Mouse (Mus musculus) urinary bladder, adult 2 months (tissue): ENCODE measurements around the gene Ass1. TPM values are rescaled to one million over a fixed set of nuclear protein-coding genes. Genes with fewer than 3 reads are reported as not detected.

ENCODE experiments used
- DNase-seq: peaks from one replicate; pipeline ENCODE4 v3.0.0; 2022; ENCODE audit warnings: low spot score
- polyA plus RNA-seq: library from polyadenylated mRNA; depleted of rRNA; stranded (reverse); fragments of >200 nt; gene quantifications from 2 replicates; pipeline ENCODE4 v1.2.3, GENCODE M21; 2012

Ass1 gene
- polyA plus RNA-seq, 1 experiment = 34.7 TPM

DNA sequence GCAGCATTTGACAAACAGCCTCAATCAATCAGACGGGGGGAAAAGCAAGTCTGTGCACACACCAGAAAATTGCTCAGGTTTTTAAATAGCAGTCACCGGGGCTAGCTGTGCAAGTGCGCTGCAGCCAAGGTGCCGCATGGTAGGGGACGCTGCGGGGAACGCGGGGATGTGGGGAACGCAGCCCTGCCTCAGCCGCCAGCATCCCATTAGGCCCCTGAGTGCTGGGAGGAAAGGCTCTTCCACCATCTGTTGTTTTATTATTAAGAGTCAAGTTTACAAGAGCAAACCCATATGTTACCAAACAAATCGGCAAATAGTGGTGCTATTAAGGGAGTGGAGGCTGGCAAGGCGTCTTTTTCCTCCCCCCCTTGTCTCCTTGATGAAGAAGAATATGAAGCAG is 19.2 kb downstream of the Ass1 start:
- no peak for DNase-seq

GRCm38 (mm10) chr2:31490556-31490955 is 20.5 kb downstream of the Ass1 start:
- no peak for DNase-seq

DNA sequence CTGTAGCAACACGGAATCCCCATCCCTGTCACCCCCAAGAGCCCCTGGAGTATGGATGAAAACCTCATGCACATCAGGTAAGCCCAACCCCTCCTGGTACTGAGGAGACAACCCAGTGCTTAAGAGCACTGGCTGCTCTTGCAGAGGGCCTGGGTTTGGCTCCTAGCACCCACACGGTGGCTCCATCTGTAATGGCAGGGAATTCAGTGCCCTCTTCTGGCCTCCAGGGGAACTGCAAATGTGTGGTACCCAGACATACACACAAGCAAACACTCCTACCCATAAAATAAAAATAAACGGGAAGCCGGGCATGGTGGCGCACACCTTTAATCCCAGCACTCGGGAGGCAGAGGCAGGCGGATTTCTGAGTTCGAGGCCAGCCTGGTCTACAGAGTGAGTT is 22.3 kb downstream of the Ass1 start:
- no peak for DNase-seq

DNA sequence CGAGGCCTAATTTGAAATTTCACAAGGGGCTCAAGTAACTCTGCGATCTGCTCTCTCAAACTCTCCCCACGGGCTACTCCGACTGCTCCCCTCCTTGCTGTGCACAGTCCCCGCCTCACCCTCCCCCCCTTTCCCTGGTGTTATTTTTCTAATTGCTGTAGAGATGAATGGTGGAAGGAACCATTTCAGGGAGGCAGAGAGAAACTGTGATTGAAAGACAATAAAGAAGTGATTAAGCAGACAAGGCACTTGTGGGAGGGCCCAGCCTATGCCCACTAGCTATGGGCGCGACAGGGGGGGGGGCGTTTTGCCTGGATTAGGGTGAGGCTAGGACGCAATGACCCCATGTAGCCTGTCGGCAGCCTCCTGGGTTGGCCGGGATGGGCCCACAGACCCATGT is 23.2 kb downstream of the Ass1 start:
- no peak for DNase-seq

DNA sequence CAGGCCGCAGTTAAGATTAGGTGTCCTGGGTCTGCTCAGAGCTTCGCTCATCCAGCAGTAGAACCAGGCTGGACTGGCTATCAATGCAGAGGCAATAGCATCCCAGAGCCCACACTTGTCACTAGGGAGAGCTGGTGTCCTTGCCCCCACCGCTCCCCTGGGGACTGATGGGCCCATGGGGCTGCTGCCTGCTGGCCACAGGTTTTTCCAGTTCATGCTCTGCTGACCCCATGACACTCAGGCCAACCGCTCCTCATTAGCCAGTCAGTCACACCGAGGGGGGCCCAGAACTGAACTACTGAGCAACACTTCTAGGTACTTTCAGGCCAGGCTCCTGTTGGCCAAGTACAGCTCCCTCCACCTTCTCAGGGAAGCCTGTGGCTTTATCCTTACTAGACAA is 24.3 kb downstream of the Ass1 start:
- no peak for DNase-seq

DNA sequence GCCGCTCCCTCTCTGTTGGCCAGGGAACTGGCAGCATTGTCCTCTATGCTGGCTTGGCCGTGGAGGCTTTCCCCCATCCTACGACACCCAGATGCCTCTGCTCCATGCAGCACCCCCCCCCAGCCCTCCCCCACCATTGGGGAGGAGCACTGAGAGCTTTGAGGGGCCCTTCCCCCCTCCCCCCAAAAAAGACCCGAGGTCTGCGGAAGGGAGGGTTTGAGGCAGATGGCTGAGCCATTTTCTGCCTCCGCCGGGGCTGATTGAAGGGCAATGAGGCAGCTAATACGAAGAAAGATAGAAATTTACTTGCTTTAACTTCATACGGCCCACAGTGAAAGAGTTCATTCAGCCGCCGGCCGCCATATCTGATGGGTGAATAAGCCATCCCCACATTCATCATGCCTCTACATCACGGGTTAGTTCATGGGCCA is 25.1 kb downstream of the Ass1 start:
- no peak for DNase-seq

DNA sequence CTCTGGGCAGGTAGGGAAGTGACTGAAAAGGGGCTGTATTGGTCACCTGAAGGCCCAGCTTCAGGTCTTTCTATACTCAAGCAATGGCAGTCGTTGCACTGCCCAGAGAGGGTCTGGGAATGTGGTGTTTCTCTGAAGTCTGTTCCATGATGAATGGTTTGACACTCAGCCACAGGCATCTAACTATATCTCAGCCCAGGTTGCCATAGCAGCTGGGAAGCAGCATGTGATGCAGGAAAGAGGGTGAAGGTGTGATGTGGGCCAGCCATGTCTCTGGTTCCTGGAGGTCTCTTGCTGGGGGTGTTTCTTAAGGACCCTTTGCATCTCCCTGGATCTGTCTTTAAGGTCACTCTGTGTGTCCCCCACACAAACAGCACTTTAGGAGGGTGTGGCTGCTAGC is 26.1 kb downstream of the Ass1 start:
- DNase-seq = no peak

GRCm38 (mm10) chr2:31497113-31497512 is 27.1 kb downstream of the Ass1 start:
- DNase-seq = no peak

GRCm38 (mm10) chr2:31497635-31498034 is 27.6 kb downstream of the Ass1 start:
- DNase-seq = no peak

DNA sequence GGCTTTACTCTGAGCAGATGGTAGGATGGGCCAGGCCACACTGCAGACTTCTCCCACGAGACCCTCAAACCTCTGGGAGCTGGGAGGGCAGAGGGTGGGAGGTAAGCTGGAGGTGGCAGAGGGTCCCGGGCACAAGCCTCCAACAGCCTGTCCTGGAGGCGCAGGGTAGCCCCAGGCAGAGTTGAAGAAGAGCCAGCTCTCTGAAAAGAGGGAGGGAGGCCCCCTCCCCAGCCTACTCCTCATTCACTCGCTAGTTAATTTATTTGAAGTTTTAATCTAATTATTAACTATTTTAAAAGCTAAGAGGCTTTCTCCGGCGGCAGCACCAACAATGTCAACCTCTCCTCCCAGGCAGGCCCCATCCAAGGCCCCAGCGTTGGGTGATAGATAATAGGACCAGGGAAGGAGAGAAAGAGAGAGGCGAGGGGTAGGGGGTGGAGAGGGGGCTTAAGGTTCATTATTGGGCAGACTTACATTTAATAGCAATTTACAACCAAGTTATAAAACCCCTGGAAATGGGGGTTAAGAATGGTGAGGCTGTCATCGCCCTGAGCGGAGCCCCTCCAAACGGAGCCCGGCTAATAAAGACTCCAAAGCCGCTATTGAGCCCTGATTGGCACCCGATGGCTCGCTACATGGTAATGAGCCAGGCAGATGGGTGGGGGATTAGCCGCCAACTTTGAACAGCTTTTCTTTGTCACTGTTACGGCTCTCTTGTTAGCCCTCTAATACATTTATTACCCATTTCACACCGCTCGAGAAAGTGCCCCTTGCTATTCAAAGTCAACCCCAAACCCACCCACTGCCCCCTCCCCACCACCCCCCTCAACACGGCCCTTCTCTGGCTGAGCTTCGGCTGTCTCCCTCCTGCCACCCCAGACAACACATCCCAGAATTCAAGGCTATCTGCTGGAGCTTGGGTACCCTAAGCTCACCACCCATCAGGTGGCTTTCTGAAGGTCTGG is 29.6 kb downstream of the Ass1 start:
- no peak for DNase-seq

DNA sequence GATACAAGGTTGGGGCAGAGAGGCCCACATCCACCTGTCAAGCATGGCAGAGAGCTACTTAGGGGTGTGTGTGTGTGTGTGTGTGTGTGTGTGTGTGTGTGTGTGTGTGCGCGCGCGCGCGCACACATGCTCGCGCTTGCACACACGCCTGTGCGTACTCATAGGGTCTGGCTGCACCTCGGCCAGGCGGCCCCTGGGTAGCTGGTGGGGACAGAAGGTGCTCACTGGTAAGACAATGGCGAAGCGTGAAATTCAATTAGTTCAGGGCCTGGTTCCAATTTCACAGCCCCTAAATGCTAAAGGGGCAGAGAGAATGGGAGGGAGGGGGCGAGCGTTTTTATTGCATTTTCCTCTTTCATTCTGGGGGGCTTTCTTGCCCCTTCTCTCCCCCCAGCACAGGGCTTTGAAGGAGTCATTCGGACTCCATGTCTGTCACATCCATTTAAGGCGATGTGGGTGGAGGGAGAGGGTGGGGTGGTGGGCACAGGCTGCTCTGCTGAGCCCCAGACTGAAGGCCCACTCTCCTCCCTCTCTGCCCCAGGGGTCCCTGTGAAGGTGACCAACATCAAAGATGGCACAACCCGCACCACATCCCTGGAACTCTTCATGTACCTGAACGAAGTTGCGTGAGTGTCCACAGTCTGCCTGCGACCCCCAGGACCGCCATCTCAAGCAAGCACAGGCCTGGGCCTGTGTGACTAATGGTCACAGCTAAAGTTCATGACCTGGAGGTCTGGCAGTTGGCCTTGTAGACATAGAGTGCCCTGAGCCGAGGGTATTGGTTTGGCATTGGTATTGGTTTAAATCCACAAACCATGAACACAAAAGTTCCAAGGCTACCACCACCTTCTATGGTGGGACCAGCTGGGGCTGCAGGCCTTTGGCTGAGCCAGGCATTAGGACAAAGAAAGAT is 30.5 kb downstream of the Ass1 start:
- no peak for DNase-seq

DNA sequence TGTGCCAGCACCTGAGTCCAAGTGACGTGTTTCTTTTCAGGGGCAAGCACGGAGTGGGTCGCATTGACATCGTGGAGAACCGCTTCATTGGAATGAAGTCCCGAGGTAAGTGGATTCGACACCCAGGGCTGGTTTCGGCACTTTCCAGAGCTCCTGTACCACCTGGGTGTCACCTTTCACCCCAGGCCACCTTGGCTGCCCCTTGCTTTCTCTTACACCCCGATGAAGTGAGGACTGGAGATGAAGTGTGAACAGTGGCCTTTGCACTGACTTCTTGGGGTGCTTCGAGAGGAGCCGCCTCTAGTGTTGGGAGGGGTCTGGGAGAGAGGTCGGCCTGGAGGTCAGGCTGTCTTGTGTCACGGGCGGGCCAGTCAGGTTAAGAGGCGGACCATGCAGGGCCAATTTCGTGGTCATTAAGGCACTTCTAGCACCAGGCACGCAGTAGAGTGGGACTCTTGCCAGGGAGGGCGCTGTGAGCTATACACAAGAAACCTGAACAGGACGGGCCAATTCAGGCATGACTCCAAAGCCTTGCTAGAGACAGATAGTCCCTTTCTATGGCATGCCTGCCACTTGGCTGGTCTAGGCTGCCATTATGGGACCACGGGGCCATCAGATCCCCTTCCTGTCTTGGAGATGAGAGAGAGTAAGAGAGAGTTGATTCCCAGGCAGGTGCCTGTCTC is 31.6 kb downstream of the Ass1 start:
- no peak for DNase-seq

DNA sequence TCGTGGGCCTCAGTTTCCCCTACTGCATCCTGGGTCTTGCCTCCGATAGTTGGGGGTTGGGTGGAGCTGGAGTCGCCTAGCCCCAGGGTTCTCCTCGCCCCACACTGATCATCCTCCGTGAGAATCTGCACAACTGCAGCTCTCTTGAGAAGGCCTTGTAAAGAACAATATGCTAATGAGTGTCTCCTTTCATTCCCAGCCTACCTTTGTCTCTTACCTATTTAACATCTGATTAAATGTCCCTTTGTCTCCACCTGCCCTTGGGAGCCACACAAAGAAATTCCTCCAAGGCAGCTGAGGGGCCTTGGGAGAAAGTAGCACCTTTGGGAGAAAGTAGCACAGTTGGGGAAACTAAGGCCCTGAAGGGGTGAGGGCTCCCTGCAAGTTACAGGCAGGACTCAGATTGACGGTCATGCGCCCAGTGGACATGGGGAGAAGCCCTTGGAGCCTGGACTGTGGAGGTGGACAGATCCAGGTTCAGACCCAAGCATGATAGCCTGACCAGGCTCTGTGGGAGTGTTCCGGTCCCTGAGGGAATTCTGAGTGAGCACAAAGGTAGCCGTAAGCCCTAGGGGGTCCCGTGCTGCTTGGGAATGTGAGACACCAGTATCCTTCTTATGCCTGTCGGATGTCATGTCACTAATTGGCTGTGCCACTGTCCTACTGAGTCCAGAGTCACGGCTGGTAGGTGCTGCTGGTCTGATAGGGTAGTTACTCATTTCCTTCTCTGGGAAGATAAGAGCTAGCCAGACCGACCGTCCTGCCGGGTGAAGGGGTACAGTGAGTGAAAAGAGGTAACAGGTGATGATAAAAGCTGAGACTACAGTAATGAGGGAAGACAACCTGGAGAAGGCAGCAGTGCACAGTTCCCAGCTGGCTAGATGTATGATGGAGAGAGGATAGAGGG is 32.9 kb downstream of the Ass1 start:
- DNase-seq = no peak

DNA sequence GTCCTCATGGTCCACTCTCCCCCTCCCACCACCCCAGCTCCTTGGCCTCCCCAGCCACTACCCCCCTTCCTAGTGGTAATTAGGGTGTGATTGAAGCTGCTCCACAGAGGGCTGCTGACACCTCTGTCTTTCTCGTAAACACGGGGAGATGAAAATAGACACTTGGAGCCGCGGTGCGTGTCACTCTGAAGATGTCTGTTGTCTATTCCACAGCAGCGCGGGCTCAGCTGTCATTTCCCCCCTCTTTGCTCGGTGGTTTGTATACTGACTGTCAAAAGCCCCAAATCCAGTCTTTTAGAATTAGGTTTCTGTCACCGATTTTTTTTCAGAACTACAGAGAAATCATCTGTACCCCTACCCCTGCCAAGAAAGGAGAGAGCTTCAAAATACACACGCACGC is 35.5 kb downstream of the Ass1 start:
- DNase-seq = no peak

DNA sequence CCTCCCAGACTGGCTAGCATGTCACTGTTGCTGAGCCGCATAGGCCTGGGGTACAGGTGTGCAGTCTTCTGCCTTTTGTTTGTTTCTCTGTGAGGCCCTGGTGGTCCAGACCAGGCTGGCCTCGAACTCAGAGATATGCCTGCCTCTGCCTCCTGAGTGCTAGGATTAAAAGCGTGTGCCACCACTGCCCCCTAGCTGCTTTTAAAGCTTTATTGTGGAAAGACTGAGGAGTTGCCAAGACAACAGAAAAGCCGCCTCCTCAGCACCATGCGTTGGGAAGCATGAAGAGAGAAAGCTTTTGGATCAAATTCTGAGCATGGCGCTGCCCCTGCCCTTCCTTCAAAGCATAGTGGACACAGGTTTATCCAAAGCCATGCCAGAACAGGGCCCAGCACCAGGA is 38.8 kb downstream of the Ass1 start:
- DNase-seq = no peak

- DNase-seq = no peak
Measured at GRCm38 (mm10) chr2:31511316-31511715, 41.3 kb downstream of the Ass1 start.

- DNase-seq = no peak
Measured at GRCm38 (mm10) chr2:31516557-31516956, 46.5 kb downstream of the Ass1 start.

GRCm38 (mm10) chr2:31521800-31522335 is 51.9 kb downstream of the Ass1 start:
- DNase-seq = no peak

DNA sequence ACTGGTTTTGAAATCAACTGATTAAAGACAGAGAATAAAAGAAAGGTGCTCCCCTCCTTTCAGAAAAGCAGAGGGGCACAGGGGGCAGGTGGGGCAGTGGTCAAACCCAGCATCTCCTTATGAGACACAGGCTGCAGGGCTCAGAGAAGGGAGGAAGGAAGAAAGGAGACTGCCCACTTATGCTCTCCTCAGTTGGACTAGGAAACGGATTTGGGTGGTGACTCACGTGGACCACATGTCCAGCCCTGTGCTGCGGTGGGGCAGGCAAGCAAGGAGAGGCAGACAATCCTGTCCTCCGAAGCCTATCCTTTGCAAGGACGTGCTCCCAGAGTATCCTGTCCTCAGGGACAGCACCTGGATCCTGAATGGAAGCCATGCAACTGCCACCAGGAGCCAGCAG is 54.6 kb downstream of the Ass1 start:
- no peak for DNase-seq

- DNase-seq = no peak
Measured at GRCm38 (mm10) chr2:31525778-31526177, 55.8 kb downstream of the Ass1 start.

GRCm38 (mm10) chr2:31530201-31530600 is 60.2 kb downstream of the Ass1 start:
- no peak for DNase-seq
